Mouse (Mus musculus) brain, embryonic 14.5 days (tissue): ENCODE results near the gene Ttll6.

Source experiments
- CTCF ChIP-seq: fragments of 200-500 bp; IDR thresholded peaks from 2 replicates; pipeline ENCODE4 v1.5.1; 2012; ENCODE audit warnings: inconsistent platforms, mild to moderate bottlenecking, moderate library complexity, borderline replicate concordance; ENCODE audit not compliant: insufficient read depth, insufficient read length; ENCODE audit errors: extremely low read depth
- POLR2A ChIP-seq: fragments of 200-500 bp; IDR thresholded peaks from 2 replicates; pipeline ENCODE4 v1.6.1; 2012; ENCODE audit warnings: mild to moderate bottlenecking, inconsistent platforms, borderline replicate concordance; ENCODE audit not compliant: poor library complexity, insufficient read depth, insufficient read length, severe bottlenecking; ENCODE audit errors: extremely low read depth

DNA sequence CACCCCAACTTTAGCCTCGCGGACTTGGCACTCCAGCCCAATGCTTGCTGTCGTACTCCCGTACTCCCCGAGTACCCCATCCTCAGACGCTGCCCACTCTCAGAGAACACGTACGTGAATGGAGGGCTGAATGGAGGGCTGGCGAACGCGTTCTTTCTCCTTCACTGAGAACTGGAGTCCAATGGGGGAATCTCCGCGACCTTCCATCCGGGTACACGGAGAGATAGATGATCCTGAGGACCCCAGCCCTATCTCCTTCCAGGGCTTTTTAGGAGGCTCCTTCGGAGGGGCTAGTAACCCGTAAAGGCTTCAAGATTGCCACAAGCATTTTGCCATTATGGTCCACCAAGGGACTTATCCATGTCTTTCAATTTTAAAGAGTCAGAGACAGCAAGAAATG, 41.9 kb downstream of the Ttll6 start:
- TF ChIP-seq CTCF (no peak), POLR2A (no peak)
